Mouse (Mus musculus) MEL (cell line): ENCODE results near the gene Akap12. TPM values are rescaled to one million over a fixed set of nuclear protein-coding genes. Genes with fewer than 3 reads are reported as not detected.
A peak's percentile ranks its signal among the peaks of the same experiment; 100 is the strongest.

Source experiments
- DNase-seq: peaks from one replicate; pipeline ENCODE4 v3.0.0; 2011; ENCODE audit warnings: low read depth, low spot score
- H3K27ac ChIP-seq: 2 replicates; pipeline ENCODE4 v1.5.1; 2012; ENCODE audit warnings: low read depth, mild to moderate bottlenecking, control low read depth, low read length, moderate library complexity; ENCODE audit not compliant: control insufficient read depth
- H3K27me3 ChIP-seq, 2 experiments: fragments of 150-350 bp in 1 of 2; sonication (generic) in 1 of 2; 2 replicates each; pipeline ENCODE4 v1.6.1; 2012; ENCODE audit warnings: low read length in 2 of 2, mild to moderate bottlenecking in 2 of 2, improper control_type of control experiment in 1 of 2, moderate library complexity in 1 of 2; ENCODE audit not compliant: insufficient read depth in 2 of 2, control insufficient read depth in 1 of 2
- H3K36me3 ChIP-seq, 2 experiments: 2 replicates each; pipeline ENCODE4 v1.6.1; 2012 to 2014; ENCODE audit warnings: low read length in 2 of 2, improper control_type of control experiment in 1 of 2, inconsistent platforms in 1 of 2, mild to moderate bottlenecking in 1 of 2; ENCODE audit not compliant: insufficient read depth in 2 of 2, control insufficient read depth in 1 of 2
- H3K4me1 ChIP-seq, 2 experiments: fragments of 150-350 bp in 1 of 2; sonication (generic) in 1 of 2; 2 replicates each; pipeline ENCODE4 v1.6.1; 2012; ENCODE audit warnings: low read length in 2 of 2, improper control_type of control experiment in 1 of 2, mild to moderate bottlenecking in 1 of 2; ENCODE audit not compliant: insufficient read depth in 2 of 2, control insufficient read depth in 1 of 2
- H3K4me3 ChIP-seq, 2 experiments: fragments of 150-350 bp in 1 of 2; sonication (generic) in 1 of 2; 2 replicates each; pipeline ENCODE4 v1.5.1; 2012; ENCODE audit warnings: low read depth in 2 of 2, low read length in 2 of 2, mild to moderate bottlenecking in 2 of 2, moderate library complexity in 2 of 2, control low read depth in 1 of 2, improper control_type of control experiment in 1 of 2; ENCODE audit not compliant: control insufficient read depth in 1 of 2, insufficient read depth in 1 of 2
- H3K79me2 ChIP-seq: 2 replicates; pipeline ENCODE4 v1.6.1; 2012; ENCODE audit warnings: mild to moderate bottlenecking, low read length, moderate library complexity; ENCODE audit not compliant: control insufficient read depth, poor library complexity, insufficient read depth
- H3K9ac ChIP-seq: 2 replicates; pipeline ENCODE4 v1.6.1; 2012; ENCODE audit warnings: low read depth, mild to moderate bottlenecking, control low read depth, low read length, moderate library complexity; ENCODE audit not compliant: control insufficient read depth, poor library complexity, severe bottlenecking
- H3K9me3 ChIP-seq: fragments of 150-350 bp; sonication (generic); replicated peaks from 2 replicates; pipeline ENCODE4 v1.6.1; 2012; ENCODE audit warnings: mild to moderate bottlenecking, low read length, improper control_type of control experiment, moderate library complexity; ENCODE audit not compliant: insufficient read depth
- BHLHE40 ChIP-seq: IDR thresholded peaks from 2 replicates; pipeline ENCODE4 v1.6.1; 2012; ENCODE audit warnings: low read depth, mild to moderate bottlenecking, inconsistent platforms, low read length, improper control_type of control experiment, borderline replicate concordance
- CHD1 ChIP-seq: IDR thresholded peaks from 2 replicates; pipeline ENCODE4 v1.6.1; 2012; ENCODE audit warnings: low read depth, mild to moderate bottlenecking, inconsistent platforms, low read length, improper control_type of control experiment
- CHD2 ChIP-seq: IDR thresholded peaks from 2 replicates; pipeline ENCODE4 v1.6.1; 2011; ENCODE audit warnings: low read length, improper control_type of control experiment
- CTCF ChIP-seq, 3 experiments: IDR thresholded peaks in 2 of 3; conservative IDR thresholded peaks in 1 of 3; 2 replicates each; pipeline ENCODE4 v1.5.1; 2011 to 2012; ENCODE audit warnings: low read length in 3 of 3, low read depth in 2 of 3, mild to moderate bottlenecking in 2 of 3, improper control_type of control experiment in 1 of 3, inconsistent platforms in 1 of 3, mixed read lengths in 1 of 3, moderate library complexity in 1 of 3; ENCODE audit not compliant: control insufficient read depth in 1 of 3, insufficient read depth in 1 of 3, poor library complexity in 1 of 3, severe bottlenecking in 1 of 3
- E2F4 ChIP-seq: IDR thresholded peaks from 2 replicates; pipeline ENCODE4 v1.6.1; 2011; ENCODE audit warnings: low read depth, low read length, improper control_type of control experiment, borderline replicate concordance
- ELF1 ChIP-seq: IDR thresholded peaks from 2 replicates; pipeline ENCODE4 v1.6.1; 2014; ENCODE audit warnings: low read depth, mild to moderate bottlenecking, inconsistent platforms, low read length, improper control_type of control experiment, moderate library complexity
- EP300 ChIP-seq, 2 experiments: IDR thresholded peaks; 2 replicates each; pipeline ENCODE4 v1.6.1; 2011; ENCODE audit warnings: improper control_type of control experiment in 2 of 2, low read length in 2 of 2, low read depth in 1 of 2, mild to moderate bottlenecking in 1 of 2
- ETS1 ChIP-seq: IDR thresholded peaks from 2 replicates; pipeline ENCODE4 v1.6.1; 2012; ENCODE audit warnings: low read depth, mild to moderate bottlenecking, inconsistent platforms, low read length, improper control_type of control experiment, moderate library complexity
- MAFK ChIP-seq: IDR thresholded peaks from 2 replicates; pipeline ENCODE4 v1.6.1; 2011; ENCODE audit warnings: low read depth, mild to moderate bottlenecking, low read length, improper control_type of control experiment, borderline replicate concordance
- MXI1 ChIP-seq: IDR thresholded peaks from 2 replicates; pipeline ENCODE4 v1.6.1; 2011; ENCODE audit warnings: mild to moderate bottlenecking, low read depth, low read length, improper control_type of control experiment
- MYB ChIP-seq: IDR thresholded peaks from 2 replicates; pipeline ENCODE4 v1.6.1; 2011; ENCODE audit warnings: mild to moderate bottlenecking, low read depth, low read length, improper control_type of control experiment
- MYC ChIP-seq: IDR thresholded peaks from 2 replicates; pipeline ENCODE4 v1.6.1; 2011; ENCODE audit warnings: low read depth, mild to moderate bottlenecking, low read length, improper control_type of control experiment, moderate library complexity
- NELFE ChIP-seq: IDR thresholded peaks from 2 replicates; pipeline ENCODE4 v1.6.1; 2011; ENCODE audit warnings: low read depth, low read length, improper control_type of control experiment
- POLR2A ChIP-seq, 2 experiments: IDR thresholded peaks; 2 replicates each; pipeline ENCODE4 v1.6.1; 2011 to 2012; ENCODE audit warnings: low read length in 2 of 2, mild to moderate bottlenecking in 2 of 2, control low read depth in 1 of 2, improper control_type of control experiment in 1 of 2, low read depth in 1 of 2, moderate library complexity in 1 of 2; ENCODE audit not compliant: control insufficient read depth in 1 of 2, insufficient read depth in 1 of 2, poor library complexity in 1 of 2
- POLR2AphosphoS2 ChIP-seq: IDR thresholded peaks from 2 replicates; pipeline ENCODE4 v1.6.1; 2011; ENCODE audit warnings: low read length, improper control_type of control experiment
- POLR2AphosphoS5 ChIP-seq: IDR thresholded peaks from 2 replicates; pipeline ENCODE4 v1.6.1; 2012; ENCODE audit warnings: low read depth, borderline replicate concordance, mild to moderate bottlenecking, inconsistent platforms, low read length, moderate library complexity, mixed read lengths
- RCOR1 ChIP-seq: IDR thresholded peaks from 2 replicates; pipeline ENCODE4 v1.6.1; 2012; ENCODE audit warnings: low read depth, mild to moderate bottlenecking, inconsistent platforms, low read length, improper control_type of control experiment
- SIN3A ChIP-seq: IDR thresholded peaks from 2 replicates; pipeline ENCODE4 v1.6.1; 2012; ENCODE audit warnings: low read length, improper control_type of control experiment, inconsistent platforms
- SMC3 ChIP-seq: IDR thresholded peaks from 2 replicates; pipeline ENCODE4 v1.6.1; 2011; ENCODE audit warnings: low read depth, low read length, improper control_type of control experiment
- TBP ChIP-seq: IDR thresholded peaks from 2 replicates; pipeline ENCODE4 v1.8.0; 2011; ENCODE audit warnings: low read depth, low read length, improper control_type of control experiment
- USF2 ChIP-seq, 2 experiments: IDR thresholded peaks; 2 replicates each; pipeline ENCODE4 v1.6.1; 2011 to 2012; ENCODE audit warnings: improper control_type of control experiment in 2 of 2, low read length in 2 of 2, borderline replicate concordance in 1 of 2, inconsistent platforms in 1 of 2, low read depth in 1 of 2, mild to moderate bottlenecking in 1 of 2; ENCODE audit not compliant: insufficient read depth in 1 of 2
- ZC3H11A ChIP-seq: IDR thresholded peaks from 2 replicates; pipeline ENCODE4 v1.6.1; 2012; ENCODE audit warnings: low read depth, mild to moderate bottlenecking, inconsistent platforms, low read length, improper control_type of control experiment
- ZMIZ1 ChIP-seq: IDR thresholded peaks from 2 replicates; pipeline ENCODE4 v1.6.1; 2012; ENCODE audit warnings: low read depth, mild to moderate bottlenecking, inconsistent platforms, low read length, improper control_type of control experiment, moderate library complexity
- polyA plus RNA-seq, 2 experiments: library from polyadenylated mRNA; stranded (reverse) in 1 of 2; unstranded in 1 of 2; fragments of >175 nt in 1 of 2; fragments of >200 nt in 1 of 2; gene quantifications; 2 replicates each; pipeline versions ENCODE4 v1.2.1 to v1.2.4; 2012; ENCODE audit warnings: low replicate concordance in 2 of 2, low read depth in 1 of 2; ENCODE audit not compliant: insufficient read length in 2 of 2, insufficient read depth in 1 of 2, missing spikeins in 1 of 2
- total RNA-seq: library from RNA; depleted of rRNA; stranded (reverse); fragments of 300-350 nt; gene quantifications from 2 replicates; pipeline ENCODE4 v1.2.3, GENCODE M21; 2012

The Akap12 gene
- total and polyA plus RNA-seq, 3 experiments = 0.08 to 0.42 TPM; not detected in 1

- no peak for DNase-seq
- Histone ChIP-seq H3K79me2 (peaks cover 64% of the 10 kb centered on the region), H3K9me3 (no peaks in the 10 kb centered on the region), H3K27ac (peak overlapping the region; percentile 70), H3K4me3 (peak overlapping the region; percentile 85 to 99), H3K36me3 (peaks cover 6 to 41% of the 10 kb centered on the region in 2 experiments), H3K4me1 (peaks cover 32 to 36% of the 10 kb centered on the region in 2 experiments), H3K27me3 (no peaks in the 10 kb centered on the region), H3K9ac (peak overlapping the region; percentile 98)
- TF ChIP-seq MAFK = no peak
- peak in 1 of 2 experiments; percentile 21; a peak in 1 of 4 replicates for TF ChIP-seq POLR2A (IDR thresholded peaks at IDR 0.05; ENCODE audit: control insufficient read depth in 1 of 2, insufficient read depth in 1 of 2, low read depth in 1 of 2, low read length in 2 of 2, poor library complexity in 1 of 2)
- TF ChIP-seq MXI1 = peak; percentile 31; the same call in 1 of the 2 replicates
- TF ChIP-seq SIN3A = peak; percentile 73
- no peak for TF ChIP-seq BHLHE40
These were observed 122.2 kb downstream of the Akap12 start for GRCm38 (mm10) chr10:4388384-4388745.

DNA sequence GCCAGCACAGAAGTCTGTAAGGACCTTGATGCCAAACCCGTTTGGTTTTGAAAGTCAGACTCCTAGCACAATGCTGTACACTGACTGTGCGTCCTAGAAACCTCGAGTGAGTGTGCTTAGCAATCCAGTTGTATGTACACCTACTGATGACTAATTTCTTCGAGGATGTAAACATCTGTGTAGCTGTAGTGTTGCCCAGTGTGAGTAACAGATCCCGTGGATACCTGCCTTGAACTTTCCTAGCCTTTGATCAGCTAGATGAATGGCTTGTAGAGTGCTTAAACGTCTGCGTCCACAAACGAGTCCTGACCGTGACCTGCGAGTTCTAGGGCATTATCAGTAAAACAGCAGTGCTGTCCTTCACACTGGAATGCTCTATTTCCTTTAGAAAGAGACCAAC is 122.9 kb downstream of the Akap12 start:
- DNase-seq = peak; percentile 37
- H3K9me3 ChIP-seq = no peaks in the 10 kb centered on the region
- H3K36me3 ChIP-seq = peaks cover 8 to 41% of the 10 kb centered on the region in 2 experiments
- peaks cover 32 to 36% of the 10 kb centered on the region in 2 experiments for H3K4me1 ChIP-seq
- peak overlapping the region; percentile 85 to 99 for H3K4me3 ChIP-seq
- H3K27ac ChIP-seq = no peak overlapping the region
- peak overlapping the region; percentile 98 for H3K9ac ChIP-seq
- peaks cover 66% of the 10 kb centered on the region for H3K79me2 ChIP-seq
- no peak for TF ChIP-seq RCOR1
- TF ChIP-seq CTCF (IDR thresholded peaks at IDR 0.05 in 2 of 3, conservative IDR thresholded peaks at IDR 0.05 in 1 of 3; ENCODE audit: control insufficient read depth in 1 of 3, insufficient read depth in 1 of 3, low read depth in 2 of 3, low read length in 3 of 3, poor library complexity in 1 of 3, severe bottlenecking in 1 of 3) = no peak
- no peak for TF ChIP-seq POLR2AphosphoS5
- TF ChIP-seq EP300 (IDR thresholded peaks at IDR 0.05; ENCODE audit: low read depth in 1 of 2, low read length in 2 of 2) = no peak
- no peak for TF ChIP-seq MYC
- no peak for TF ChIP-seq POLR2AphosphoS2
- TF ChIP-seq ZMIZ1 = no peak
- no peak for TF ChIP-seq CHD1
- no peak for TF ChIP-seq USF2 (IDR thresholded peaks at IDR 0.05; ENCODE audit: borderline replicate concordance in 1 of 2, insufficient read depth in 1 of 2, low read depth in 1 of 2, low read length in 2 of 2)
- no peak for TF ChIP-seq SMC3
- TF ChIP-seq TBP = no peak
- no peak for TF ChIP-seq ELF1
- TF ChIP-seq ZC3H11A = no peak
- TF ChIP-seq E2F4 = no peak
- no peak for TF ChIP-seq SIN3A
- no peak for TF ChIP-seq MXI1
- no peak for TF ChIP-seq NELFE
- no peak for TF ChIP-seq MYB
- no peak for TF ChIP-seq ETS1
- no peak for TF ChIP-seq CHD2
- H3K27me3 ChIP-seq = no peaks in the 10 kb centered on the region
